Mouse (Mus musculus): Measurements from ENCODE around the gene Zfp651. TPM values are rescaled to one million over a fixed set of nuclear protein-coding genes. Genes with fewer than 3 reads are reported as not detected.

Gene Zfp651
- polyA plus RNA-seq (2017; shearing (Covaris generic)) = not detected

GRCm38 (mm10) chr9:121759091-121760081 is at the start of gene Zfp651:
Gene Zfp651 (plus strand): TSS chr9:121759330.

GRCm38 (mm10) chr9:121709898-121710583 is 49.1 kb upstream of the Zfp651 start, which contains the start of gene Ss18l2:
Gene Ss18l2 (plus strand): TSS chr9:121710329.

GRCm38 (mm10) chr9:121718792-121719318 is 40.3 kb upstream of the Zfp651 start, which contains the start of gene Nktr:
Gene Nktr (plus strand): TSS chr9:121719169.

GRCm38 (mm10) chr9:121777484-121778065 is 18.4 kb downstream of the Zfp651 start, which contains the start of gene Klhl40:
Gene Klhl40 (plus strand): TSS chr9:121777607.

GRCm38 (mm10) chr9:121791757-121792521 is 32.8 kb downstream of the Zfp651 start, which contains the start of gene Hhatl:
Gene Hhatl (minus strand): TSS chr9:121792507.

Other genes with a start within 250 kb of the Zfp651 start
- not detected for gene Lyzl4, start 117.2 kb upstream of the Zfp651 start, polyA plus RNA-seq (2017; shearing (Covaris generic))
- 85.6 TPM for gene Vipr1, start 116.6 kb upstream of the Zfp651 start, polyA plus RNA-seq (2017; shearing (Covaris generic))
- gene Sec22c, start 53.8 kb upstream of the Zfp651 start, polyA plus RNA-seq (2017; shearing (Covaris generic)) = 41.5 TPM
- gene Ss18l2, start 49.0 kb upstream of the Zfp651 start, polyA plus RNA-seq (2017; shearing (Covaris generic)) = 21.6 TPM
- gene Nktr, start 40.2 kb upstream of the Zfp651 start, polyA plus RNA-seq (2017; shearing (Covaris generic)) = 177 TPM
- not detected for gene Klhl40, start 18.3 kb downstream of the Zfp651 start, polyA plus RNA-seq (2017; shearing (Covaris generic))
- gene Hhatl, start 33.2 kb downstream of the Zfp651 start, polyA plus RNA-seq (2017; shearing (Covaris generic)) = not detected
- gene Ccdc13, start 80.1 kb downstream of the Zfp651 start, polyA plus RNA-seq (2017; shearing (Covaris generic)) = not detected
- 79.7 TPM for gene Higd1a, start 99.0 kb downstream of the Zfp651 start, polyA plus RNA-seq (2017; shearing (Covaris generic))
- gene Ackr2, start 139.0 kb downstream of the Zfp651 start, polyA plus RNA-seq (2017; shearing (Covaris generic)) = not detected
- gene Cyp8b1, start 157.0 kb downstream of the Zfp651 start, polyA plus RNA-seq (2017; shearing (Covaris generic)) = not detected
- not detected for gene Fam198a, start 191.7 kb downstream of the Zfp651 start, polyA plus RNA-seq (2017; shearing (Covaris generic))
- gene Pomgnt2, start 237.8 kb downstream of the Zfp651 start, polyA plus RNA-seq (2017; shearing (Covaris generic)) = 0.30 TPM